Mouse (Mus musculus) embryonic facial prominence, embryonic 13.5 days (tissue): Measurements from ENCODE around the gene Igsf9b. TPM values are rescaled to one million over a fixed set of nuclear protein-coding genes. Genes with fewer than 3 reads are reported as not detected.

Experiments
- ATAC-seq: fragments of 200-750 bp; cut with Nextera tagmentation; 2 replicates; pipeline ENCODE4 v1.8.0; 2017; ENCODE audit warnings: low read depth; ENCODE audit not compliant: insufficient number of reproducible peaks, insufficient read depth, low FRiP score, low TSS enrichment
- H3K27ac ChIP-seq: fragments of 300-500 bp; sonication (generic); 2 replicates; pipeline ENCODE4 v1.5.1; 2015; ENCODE audit warnings: moderate library complexity, mild to moderate bottlenecking, inconsistent platforms
- H3K27me3 ChIP-seq: fragments of 300-500 bp; sonication (generic); 2 replicates; pipeline ENCODE4 v1.6.1; 2015; ENCODE audit warnings: mild to moderate bottlenecking, inconsistent platforms
- H3K36me3 ChIP-seq: fragments of 300-500 bp; sonication (generic); 2 replicates; pipeline ENCODE4 v1.6.1; 2015; ENCODE audit warnings: mild to moderate bottlenecking, inconsistent platforms
- H3K4me1 ChIP-seq: fragments of 300-500 bp; sonication (generic); 2 replicates; pipeline ENCODE4 v1.6.1; 2015; ENCODE audit warnings: inconsistent platforms
- H3K4me2 ChIP-seq: fragments of 300-500 bp; sonication (generic); 2 replicates; pipeline ENCODE4 v1.6.1; 2015; ENCODE audit warnings: moderate library complexity, mild to moderate bottlenecking, inconsistent platforms
- H3K4me3 ChIP-seq: fragments of 300-500 bp; sonication (generic); 2 replicates; pipeline ENCODE4 v1.5.1; 2015; ENCODE audit warnings: mild to moderate bottlenecking, inconsistent platforms
- H3K9ac ChIP-seq: fragments of 300-500 bp; sonication (generic); 2 replicates; pipeline ENCODE4 v1.6.1; 2015; ENCODE audit warnings: mild to moderate bottlenecking, inconsistent platforms
- H3K9me3 ChIP-seq: fragments of 300-500 bp; sonication (generic); 2 replicates; pipeline ENCODE4 v1.6.1; 2016; ENCODE audit warnings: inconsistent platforms
- WGBS: fragments of 180-500 bp; shearing (Covaris S2); methylation state at CpG from one replicate; pipeline ENCODE4 v1.1.7; 2015; ENCODE audit warnings: mixed read lengths; 5-methylcytosine and 5-hydroxymethylcytosine counted together
- polyA plus RNA-seq: library from polyadenylated mRNA; unstranded; fragments of >200 nt; fragmentation: Nextera tagmentation; extraction: Ambion mirVana; gene quantifications from 2 replicates; pipeline ENCODE4 v1.2.1, GENCODE M21; 2015

Igsf9b gene
- polyA plus RNA-seq, 1 experiment from 2014 or later, result 3.0 TPM

- H3K4me2 ChIP-seq, result no peak overlapping the region
- ATAC-seq, result no peak
- no peaks in the 10 kb centered on the region for H3K9me3 ChIP-seq
- H3K4me1 ChIP-seq, result no peaks in the 10 kb centered on the region
- H3K27ac ChIP-seq, result no peak overlapping the region
- no peak overlapping the region for H3K4me3 ChIP-seq
- H3K36me3 ChIP-seq, result no peaks in the 10 kb centered on the region
- no peaks in the 10 kb centered on the region for H3K27me3 ChIP-seq
- 84% methylated on average over 1 of the region's 1 CpGs for WGBS
- no peak overlapping the region for H3K9ac ChIP-seq
These were observed 26.1 kb upstream of the Igsf9b start for GRCm38 (mm10) chr9:27272858-27273257.

GRCm38 (mm10) chr9:27276282-27276839 lies 22.6 kb upstream of the Igsf9b start:
- ATAC-seq, result no peak

DNA sequence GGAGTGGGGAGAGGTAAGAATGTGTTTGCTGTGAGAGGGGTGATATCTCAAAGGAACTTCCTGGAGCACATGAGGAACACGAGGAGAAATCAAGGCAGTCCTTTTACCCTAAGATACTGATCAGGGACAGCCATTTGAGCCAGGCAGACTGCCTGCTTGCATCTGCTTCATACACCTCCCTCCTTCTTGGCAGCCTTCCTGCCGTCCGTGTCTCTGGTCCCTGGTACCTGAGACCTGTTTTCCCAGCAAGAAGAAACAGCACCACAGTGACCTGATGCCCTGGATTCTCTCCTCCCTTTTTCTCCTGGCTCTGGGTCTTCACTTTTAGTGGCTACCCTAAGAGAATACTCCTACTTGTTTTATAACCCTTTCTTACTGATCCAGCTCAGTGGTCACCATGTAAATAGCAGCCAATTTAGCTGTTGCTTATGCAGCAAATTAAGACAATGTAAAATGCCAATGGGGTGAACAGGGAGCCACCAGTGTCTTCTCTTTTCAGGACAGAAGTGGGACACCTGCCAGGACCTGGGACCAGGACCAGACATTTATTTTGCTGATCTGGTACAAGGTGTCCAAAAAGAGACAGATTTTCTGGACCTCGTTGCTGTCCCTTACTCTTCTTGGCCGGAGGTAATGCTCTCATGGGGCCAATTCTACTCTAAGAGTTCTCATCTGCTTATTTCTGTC lies 21.5 kb upstream of the Igsf9b start:
- WGBS, result 69% methylated on average over 5 of the region's 5 CpGs
- H3K36me3 ChIP-seq, result no peaks in the 10 kb centered on the region
- no peaks in the 10 kb centered on the region for H3K9me3 ChIP-seq
- no peak overlapping the region for H3K4me2 ChIP-seq
- no peak overlapping the region for H3K9ac ChIP-seq
- no peaks in the 10 kb centered on the region for H3K4me1 ChIP-seq
- no peaks in the 10 kb centered on the region for H3K27me3 ChIP-seq
- no peak overlapping the region for H3K27ac ChIP-seq
- H3K4me3 ChIP-seq, result no peak overlapping the region
- ATAC-seq, result no peak

More at GRCm38 (mm10) chr9:27276282-27276839, 22.6 kb upstream of the Igsf9b start:
- 75% methylated on average over 8 of the region's 8 CpGs for WGBS
- H3K27me3 ChIP-seq, result no peaks in the 10 kb centered on the region
- H3K36me3 ChIP-seq, result no peaks in the 10 kb centered on the region
- H3K27ac ChIP-seq, result no peak overlapping the region
- H3K4me3 ChIP-seq, result no peak overlapping the region
- H3K4me1 ChIP-seq, result no peaks in the 10 kb centered on the region
- H3K4me2 ChIP-seq, result no peak overlapping the region
- H3K9me3 ChIP-seq, result no peaks in the 10 kb centered on the region
- H3K9ac ChIP-seq, result no peak overlapping the region

DNA sequence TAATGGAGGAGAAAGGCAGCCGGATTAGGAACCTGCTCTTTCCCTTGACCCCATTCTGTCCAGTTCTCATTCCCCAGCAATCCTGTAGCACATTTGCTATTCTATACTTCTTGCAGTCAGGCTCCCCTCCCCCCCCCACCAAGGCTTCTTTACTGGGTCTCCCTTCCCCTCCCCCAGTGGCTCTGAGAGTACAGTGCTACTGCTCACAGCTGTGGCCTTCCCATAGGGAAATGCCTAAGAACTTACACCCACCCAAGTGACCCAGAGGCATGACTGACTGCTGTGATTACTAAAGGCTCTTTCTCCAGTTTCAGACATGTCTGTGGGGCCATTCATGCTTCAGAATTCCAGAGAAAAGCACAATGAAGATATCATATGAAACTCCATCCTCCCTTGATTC lies 20.0 kb upstream of the Igsf9b start:
- Histone ChIP-seq H3K9ac (no peak overlapping the region), H3K27ac (no peak overlapping the region), H3K9me3 (no peaks in the 10 kb centered on the region), H3K4me1 (no peaks in the 10 kb centered on the region), H3K27me3 (no peaks in the 10 kb centered on the region), H3K36me3 (no peaks in the 10 kb centered on the region), H3K4me2 (no peak overlapping the region), H3K4me3 (no peak overlapping the region)
- no peak for ATAC-seq
- 63% methylated on average over 1 of the region's 1 CpGs for WGBS

DNA sequence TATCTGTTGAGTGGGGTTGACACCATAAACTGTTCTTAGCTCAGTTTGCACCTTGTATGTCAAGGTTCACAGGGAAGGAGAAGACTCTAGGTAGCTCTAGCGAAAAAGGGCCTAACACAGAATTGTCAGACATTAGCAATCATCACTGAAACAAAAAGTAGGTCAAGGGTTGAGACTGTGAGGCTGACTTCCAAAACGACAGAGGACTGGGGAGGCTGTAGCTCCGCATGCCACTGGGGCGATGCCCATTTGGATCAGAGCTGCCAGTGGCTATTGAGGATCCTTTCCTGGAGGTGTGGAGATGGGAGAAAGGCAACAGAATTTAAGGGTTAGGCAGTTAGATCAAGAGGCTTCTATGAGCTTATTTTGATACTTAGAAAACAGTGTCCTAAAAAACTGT lies 18.0 kb upstream of the Igsf9b start:
- H3K27me3 ChIP-seq, result no peaks in the 10 kb centered on the region
- no peak overlapping the region for H3K4me3 ChIP-seq
- no peak for ATAC-seq
- H3K4me2 ChIP-seq, result no peak overlapping the region
- H3K9ac ChIP-seq, result no peak overlapping the region
- no peak overlapping the region for H3K27ac ChIP-seq
- WGBS, result 82% methylated on average over 4 of the region's 4 CpGs
- H3K4me1 ChIP-seq, result no peaks in the 10 kb centered on the region
- no peaks in the 10 kb centered on the region for H3K9me3 ChIP-seq
- no peaks in the 10 kb centered on the region for H3K36me3 ChIP-seq

DNA sequence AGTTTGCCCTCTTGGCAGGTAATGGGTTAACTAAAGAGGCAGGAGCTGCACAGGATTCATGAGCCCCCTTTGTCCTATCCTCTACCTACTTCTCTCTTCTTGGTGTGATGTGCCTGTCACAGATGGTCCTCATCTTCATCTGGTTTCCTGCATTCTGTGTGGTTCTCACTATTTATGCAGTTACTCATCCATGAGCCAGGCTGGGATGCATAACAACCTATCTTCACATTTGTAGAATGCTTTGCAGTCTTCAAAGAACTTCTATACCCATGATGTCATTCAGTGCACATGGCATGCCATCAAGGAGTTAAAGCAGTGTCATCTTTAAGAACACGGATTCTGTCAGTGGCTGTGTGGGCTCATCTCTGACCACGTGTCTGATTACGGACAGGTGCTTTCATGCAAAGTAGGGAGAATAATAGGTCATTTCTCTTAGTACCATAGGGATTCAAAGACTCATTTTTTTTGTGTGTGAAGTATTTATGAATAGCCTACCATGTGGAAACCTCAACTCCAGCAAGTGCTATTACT lies 13.2 kb upstream of the Igsf9b start:
- 63% methylated on average over 3 of the region's 3 CpGs for WGBS
- no peak overlapping the region for H3K27ac ChIP-seq
- no peak overlapping the region for H3K4me3 ChIP-seq
- no peaks in the 10 kb centered on the region for H3K36me3 ChIP-seq
- H3K9ac ChIP-seq, result no peak overlapping the region
- H3K27me3 ChIP-seq, result no peaks in the 10 kb centered on the region
- no peak overlapping the region for H3K4me2 ChIP-seq
- no peak for ATAC-seq
- peaks cover 18% of the 10 kb centered on the region for H3K4me1 ChIP-seq
- H3K9me3 ChIP-seq, result no peaks in the 10 kb centered on the region

DNA sequence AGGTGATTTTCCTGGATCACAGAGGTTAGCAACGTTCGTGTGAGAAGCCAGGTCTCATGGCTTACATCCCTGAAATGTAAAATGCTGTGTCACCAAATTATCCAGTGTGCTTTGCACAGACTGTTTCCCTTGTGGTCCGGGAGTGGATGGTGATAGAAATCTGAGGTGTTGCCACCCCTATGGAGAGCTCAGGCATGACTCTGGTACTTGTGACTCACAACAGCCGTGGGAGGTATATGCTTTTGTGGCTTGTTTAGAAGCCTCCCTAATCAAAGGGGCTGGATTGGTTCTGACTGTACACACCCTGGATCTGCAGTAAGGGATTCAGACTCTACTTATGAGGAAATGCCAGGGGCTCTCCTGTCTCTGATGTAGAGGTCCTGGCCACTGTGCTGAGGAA lies 12.7 kb upstream of the Igsf9b start:
- Histone ChIP-seq H3K4me2 (no peak overlapping the region), H3K9ac (no peak overlapping the region), H3K27me3 (no peaks in the 10 kb centered on the region), H3K4me3 (no peak overlapping the region), H3K27ac (no peak overlapping the region), H3K36me3 (no peaks in the 10 kb centered on the region), H3K4me1 (peaks cover 18% of the 10 kb centered on the region), H3K9me3 (no peaks in the 10 kb centered on the region)
- no peak for ATAC-seq
- 77% methylated on average over 4 of the region's 4 CpGs for WGBS

DNA sequence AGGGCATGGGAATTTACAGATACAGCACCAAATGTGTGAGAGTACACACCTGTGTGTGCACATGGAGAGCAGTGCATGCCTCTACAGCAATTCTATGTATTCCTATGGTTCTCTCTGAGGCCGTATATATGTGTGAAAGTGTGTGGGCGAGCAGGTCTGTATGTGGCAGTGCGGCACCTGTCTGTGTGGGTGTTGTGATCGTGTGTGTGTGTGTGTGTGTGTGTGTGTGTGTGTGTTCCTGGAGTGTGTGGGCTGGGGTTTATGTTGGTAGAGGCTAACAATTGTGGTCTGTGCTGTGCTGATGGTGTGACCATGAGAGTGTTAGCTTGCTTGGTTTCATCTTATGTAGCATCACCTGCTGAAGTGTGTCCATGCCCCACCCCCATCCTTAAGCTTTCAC lies 12.1 kb upstream of the Igsf9b start:
- 91% methylated on average over 4 of the region's 4 CpGs for WGBS
- Histone ChIP-seq H3K27ac (no peak overlapping the region), H3K9ac (no peak overlapping the region), H3K4me3 (no peak overlapping the region), H3K4me2 (no peak overlapping the region), H3K36me3 (no peaks in the 10 kb centered on the region), H3K27me3 (no peaks in the 10 kb centered on the region), H3K4me1 (peaks cover 18% of the 10 kb centered on the region), H3K9me3 (no peaks in the 10 kb centered on the region)
- no peak for ATAC-seq

- Histone ChIP-seq H3K4me1 (peaks cover 18% of the 10 kb centered on the region), H3K9ac (no peak overlapping the region), H3K4me3 (no peak overlapping the region), H3K4me2 (no peak overlapping the region), H3K27me3 (no peaks in the 10 kb centered on the region), H3K27ac (no peak overlapping the region), H3K9me3 (no peaks in the 10 kb centered on the region), H3K36me3 (no peaks in the 10 kb centered on the region)
- 33% methylated on average over 5 of the region's 5 CpGs for WGBS
- no peak for ATAC-seq
These were observed 11.6 kb upstream of the Igsf9b start for GRCm38 (mm10) chr9:27287419-27287818.

- Histone ChIP-seq H3K27ac (0 out of 2 replicates have a peak overlapping the region, but pooled peaks have one; percentile 48), H3K36me3 (no peaks in the 10 kb centered on the region), H3K9ac (no peak overlapping the region), H3K4me3 (no peak overlapping the region), H3K4me1 (peaks cover 18% of the 10 kb centered on the region), H3K9me3 (no peaks in the 10 kb centered on the region), H3K4me2 (no peak overlapping the region), H3K27me3 (no peaks in the 10 kb centered on the region)
- peak; percentile 46; the same call in 1 of the 2 replicates for ATAC-seq
- 10% methylated on average over 7 of the region's 7 CpGs for WGBS
These were observed 10.6 kb upstream of the Igsf9b start for GRCm38 (mm10) chr9:27288442-27288841.

DNA sequence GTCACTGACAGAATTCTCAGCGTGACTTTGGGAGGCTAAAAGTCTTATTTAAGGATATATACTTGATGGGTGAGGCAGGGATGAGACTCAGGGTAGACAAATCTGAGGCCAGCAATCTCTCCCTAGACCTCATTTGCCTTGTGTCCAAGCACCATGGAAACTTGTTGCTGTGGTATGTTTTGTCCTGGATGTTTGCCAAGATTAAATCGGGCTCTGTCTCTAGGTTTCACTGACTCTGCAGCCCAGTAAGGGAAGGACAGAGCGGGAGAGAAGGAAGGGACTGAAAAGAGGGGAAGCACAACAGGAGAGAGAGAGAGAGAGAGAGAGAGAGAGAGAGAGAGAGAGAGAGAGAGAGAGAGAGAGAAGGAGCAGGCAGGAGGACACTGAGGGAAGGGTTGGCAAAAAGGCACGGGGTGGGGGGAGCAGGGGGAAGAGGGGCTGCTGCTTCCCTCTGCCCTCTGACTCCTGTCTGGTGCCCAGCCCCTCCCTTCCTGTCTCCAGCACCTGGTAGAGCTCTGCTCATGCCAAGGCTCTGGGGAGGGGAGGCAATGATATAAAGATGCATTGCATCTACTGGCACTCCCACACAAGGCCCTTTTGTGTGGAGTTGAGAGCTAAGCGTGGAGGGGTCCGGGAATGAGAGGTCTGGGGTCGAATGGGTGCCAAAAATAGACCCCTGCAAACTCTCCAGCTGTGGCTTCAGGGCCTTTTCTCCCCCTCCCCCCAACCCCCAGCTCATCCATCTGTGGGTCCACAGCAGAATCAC lies 9.3 kb upstream of the Igsf9b start:
- 26% methylated on average over 7 of the region's 7 CpGs for WGBS
- Histone ChIP-seq H3K4me3 (no peak overlapping the region), H3K4me1 (peaks cover 18% of the 10 kb centered on the region), H3K27me3 (peaks cover 4% of the 10 kb centered on the region; the same call in 1 of the 2 replicates), H3K27ac (peak overlapping the region; percentile 18; the same call in 1 of the 2 replicates), H3K36me3 (no peaks in the 10 kb centered on the region), H3K4me2 (no peak overlapping the region), H3K9me3 (no peaks in the 10 kb centered on the region), H3K9ac (no peak overlapping the region)
- no peak for ATAC-seq
